Mouse (Mus musculus): ENCODE measurements around the gene Tubg1. TPM values are rescaled to one million over a fixed set of nuclear protein-coding genes. Genes with fewer than 3 reads are reported as not detected.

The Tubg1 gene
- polyA plus RNA-seq, 1 experiment = 14.4 TPM

GRCm38 (mm10) chr11:101161551-101161950 is 41.8 kb downstream of the Tubg1 start:
- TF ChIP-seq POLR2A (IDR thresholded peaks at IDR 0.05; ENCODE audit: borderline replicate concordance, extremely low read depth, low read depth, low read length) = no peak
- no peak for TF ChIP-seq CTCF (IDR thresholded peaks at IDR 0.05; ENCODE audit: insufficient read depth, low read length)
- Histone ChIP-seq H3K4me3 (replicated peaks; ENCODE audit: extremely low read depth, low read depth, low read length) (no peak overlapping the region), H3K4me1 (ENCODE audit: control insufficient read depth, insufficient read depth, low read length) (peaks cover 6% of the 10 kb centered on the region; the same call in 1 of the 2 replicates)
- no peak for DNase-seq
- 90% methylated on average over 15 of the region's 15 CpGs for WGBS

GRCm38 (mm10) chr11:101162301-101162700 is 42.6 kb downstream of the Tubg1 start:
- Histone ChIP-seq H3K4me1 (ENCODE audit: control insufficient read depth, insufficient read depth, low read length) (peaks cover 6% of the 10 kb centered on the region; the same call in 1 of the 2 replicates), H3K4me3 (replicated peaks; ENCODE audit: extremely low read depth, low read depth, low read length) (no peak overlapping the region)
- no peak for TF ChIP-seq POLR2A (IDR thresholded peaks at IDR 0.05; ENCODE audit: borderline replicate concordance, extremely low read depth, low read depth, low read length)
- no peak for TF ChIP-seq CTCF (IDR thresholded peaks at IDR 0.05; ENCODE audit: insufficient read depth, low read length)
- WGBS = 24% methylated on average over 5 of the region's 5 CpGs
- no peak for DNase-seq

GRCm38 (mm10) chr11:101162772-101163171 is 43.0 kb downstream of the Tubg1 start:
- peaks cover 6% of the 10 kb centered on the region; the same call in 1 of the 2 replicates for H3K4me1 ChIP-seq (ENCODE audit: control insufficient read depth, insufficient read depth, low read length)
- no peak for DNase-seq
- 42% methylated on average over 5 of the region's 5 CpGs for WGBS
- H3K4me3 ChIP-seq (replicated peaks; ENCODE audit: extremely low read depth, low read depth, low read length) = no peak overlapping the region
- TF ChIP-seq CTCF (IDR thresholded peaks at IDR 0.05; ENCODE audit: insufficient read depth, low read length) = no peak
- TF ChIP-seq POLR2A (IDR thresholded peaks at IDR 0.05; ENCODE audit: borderline replicate concordance, extremely low read depth, low read depth, low read length) = no peak

- H3K4me1 ChIP-seq (ENCODE audit: control insufficient read depth, insufficient read depth, low read length) = peaks cover 8% of the 10 kb centered on the region; the same call in 1 of the 2 replicates
- TF ChIP-seq POLR2A (IDR thresholded peaks at IDR 0.05; ENCODE audit: borderline replicate concordance, extremely low read depth, low read depth, low read length) (no peak), CTCF (IDR thresholded peaks at IDR 0.05; ENCODE audit: insufficient read depth, low read length) (no peak)
- DNase-seq = no peak
- H3K4me3 ChIP-seq (replicated peaks; ENCODE audit: extremely low read depth, low read depth, low read length) = no peak overlapping the region
- WGBS = 69% methylated on average over 45 of the region's 49 CpGs
Measured at GRCm38 (mm10) chr11:101163476-101164350, 44.0 kb downstream of the Tubg1 start.

- no peak overlapping the region for H3K4me3 ChIP-seq (replicated peaks; ENCODE audit: extremely low read depth, low read depth, low read length)
- 60% methylated on average over 21 of the region's 21 CpGs for WGBS
Measured at GRCm38 (mm10) chr11:101164351-101164665, 44.6 kb downstream of the Tubg1 start.

GRCm38 (mm10) chr11:101164677-101165580 is 45.2 kb downstream of the Tubg1 start:
- WGBS = 61% methylated on average over 35 of the region's 35 CpGs
- Histone ChIP-seq H3K4me1 (ENCODE audit: control insufficient read depth, insufficient read depth, low read length) (peaks cover 8% of the 10 kb centered on the region; the same call in 1 of the 2 replicates), H3K4me3 (replicated peaks; ENCODE audit: extremely low read depth, low read depth, low read length) (no peak overlapping the region)
- TF ChIP-seq CTCF (IDR thresholded peaks at IDR 0.05; ENCODE audit: insufficient read depth, low read length) = no peak
- TF ChIP-seq POLR2A (IDR thresholded peaks at IDR 0.05; ENCODE audit: borderline replicate concordance, extremely low read depth, low read depth, low read length) = no peak
- no peak for DNase-seq

More at GRCm38 (mm10) chr11:101164351-101164665, 44.6 kb downstream of the Tubg1 start:
- H3K4me1 ChIP-seq (ENCODE audit: control insufficient read depth, insufficient read depth, low read length) = peaks cover 8% of the 10 kb centered on the region; the same call in 1 of the 2 replicates
- no peak for DNase-seq
- TF ChIP-seq POLR2A (IDR thresholded peaks at IDR 0.05; ENCODE audit: borderline replicate concordance, extremely low read depth, low read depth, low read length) (no peak), CTCF (IDR thresholded peaks at IDR 0.05; ENCODE audit: insufficient read depth, low read length) (no peak)

GRCm38 (mm10) chr11:101166357-101166756 is 46.6 kb downstream of the Tubg1 start:
- H3K4me1 ChIP-seq (ENCODE audit: control insufficient read depth, insufficient read depth, low read length) = peaks cover 8% of the 10 kb centered on the region; the same call in 1 of the 2 replicates
- no peak for DNase-seq
- WGBS = 86% methylated on average over 14 of the region's 14 CpGs
- no peak overlapping the region for H3K4me3 ChIP-seq (replicated peaks; ENCODE audit: extremely low read depth, low read depth, low read length)
- TF ChIP-seq CTCF (IDR thresholded peaks at IDR 0.05; ENCODE audit: insufficient read depth, low read length) = no peak
- no peak for TF ChIP-seq POLR2A (IDR thresholded peaks at IDR 0.05; ENCODE audit: borderline replicate concordance, extremely low read depth, low read depth, low read length)

GRCm38 (mm10) chr11:101167211-101167962 is 47.6 kb downstream of the Tubg1 start:
- Histone ChIP-seq H3K4me1 (ENCODE audit: control insufficient read depth, insufficient read depth, low read length) (peaks cover 13% of the 10 kb centered on the region; the same call in 1 of the 2 replicates), H3K4me3 (replicated peaks; ENCODE audit: extremely low read depth, low read depth, low read length) (no peak overlapping the region)
- 84% methylated on average over 19 of the region's 19 CpGs for WGBS
- DNase-seq = no peak
- TF ChIP-seq CTCF (IDR thresholded peaks at IDR 0.05; ENCODE audit: insufficient read depth, low read length) (no peak), POLR2A (IDR thresholded peaks at IDR 0.05; ENCODE audit: borderline replicate concordance, extremely low read depth, low read depth, low read length) (no peak)

GRCm38 (mm10) chr11:101167963-101168300 is 48.2 kb downstream of the Tubg1 start:
- DNase-seq = no peak
- TF ChIP-seq POLR2A (IDR thresholded peaks at IDR 0.05; ENCODE audit: borderline replicate concordance, extremely low read depth, low read depth, low read length) (no peak), CTCF (IDR thresholded peaks at IDR 0.05; ENCODE audit: insufficient read depth, low read length) (no peak)
- WGBS = 73% methylated on average over 8 of the region's 8 CpGs
- no peak overlapping the region for H3K4me3 ChIP-seq (replicated peaks; ENCODE audit: extremely low read depth, low read depth, low read length)
- H3K4me1 ChIP-seq (ENCODE audit: control insufficient read depth, insufficient read depth, low read length) = peaks cover 14% of the 10 kb centered on the region
